Mouse (Mus musculus): ENCODE measurements around the gene Clk3.
"Not testable (repeated sequence)": the region's sequence is repeated elsewhere in the genome, so short reads cannot be mapped to it uniquely, and the experiment has no call there.

Clk3 gene

DNA sequence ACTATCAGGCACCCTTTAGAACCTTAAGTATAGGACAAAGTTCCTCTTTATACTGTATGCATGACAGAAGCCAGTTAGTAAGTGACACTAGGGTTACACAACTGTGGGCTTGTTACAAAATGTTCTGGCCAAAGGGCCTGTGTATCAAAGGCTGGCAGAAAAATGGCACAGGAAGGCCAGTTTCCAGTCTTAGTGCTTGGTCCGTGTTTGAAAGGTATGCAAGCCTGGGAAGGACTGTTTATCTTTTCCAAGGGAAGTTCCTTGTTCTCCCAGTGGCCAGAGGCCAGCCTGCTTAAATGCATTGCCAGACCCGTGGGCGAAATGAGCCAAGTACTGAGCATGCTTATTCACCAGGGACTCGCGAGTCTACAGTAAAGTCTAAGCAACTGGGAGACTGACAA, 42.3 kb downstream of the Clk3 start:
- peak; percentile 68 for DNase-seq

DNA sequence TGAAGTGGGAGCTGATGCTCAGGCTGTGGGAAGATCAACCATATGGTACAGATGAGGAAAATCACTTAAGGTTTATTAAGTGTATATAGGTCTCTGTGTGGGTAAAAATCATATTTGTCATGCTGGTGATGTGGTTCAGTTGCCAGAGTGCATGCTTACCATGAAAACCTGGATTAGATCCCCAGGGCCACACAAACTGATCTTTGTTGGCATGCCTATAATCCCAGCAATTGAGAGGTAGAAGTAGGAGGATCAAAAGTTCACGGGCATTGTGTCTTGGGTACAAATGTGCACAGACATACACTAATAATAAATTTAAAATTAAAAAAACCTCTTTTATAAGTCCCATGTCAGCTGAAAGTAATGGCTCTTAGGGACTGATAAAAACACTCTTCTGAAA, 43.3 kb downstream of the Clk3 start:
- no peak for DNase-seq

DNA sequence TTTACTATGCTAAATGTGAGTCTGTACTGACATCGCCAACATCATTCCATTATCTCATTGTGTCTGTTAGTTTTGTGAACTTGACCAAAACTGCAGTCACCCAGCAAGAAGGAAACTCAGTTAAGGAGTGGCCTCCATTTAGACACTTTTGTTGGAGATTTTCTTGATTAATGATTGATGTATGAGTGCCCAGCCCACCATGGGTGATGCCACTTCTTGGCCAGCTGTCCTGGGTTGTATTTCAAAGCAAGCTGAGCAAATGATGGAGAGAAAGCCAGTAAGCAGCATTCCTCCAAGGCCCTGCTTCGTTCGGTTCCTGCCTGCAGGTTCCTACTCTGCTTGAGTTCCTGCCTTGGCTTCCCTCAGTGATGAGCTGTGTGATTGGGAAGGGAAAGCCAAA, 44.9 kb downstream of the Clk3 start:
- no peak for DNase-seq

DNA sequence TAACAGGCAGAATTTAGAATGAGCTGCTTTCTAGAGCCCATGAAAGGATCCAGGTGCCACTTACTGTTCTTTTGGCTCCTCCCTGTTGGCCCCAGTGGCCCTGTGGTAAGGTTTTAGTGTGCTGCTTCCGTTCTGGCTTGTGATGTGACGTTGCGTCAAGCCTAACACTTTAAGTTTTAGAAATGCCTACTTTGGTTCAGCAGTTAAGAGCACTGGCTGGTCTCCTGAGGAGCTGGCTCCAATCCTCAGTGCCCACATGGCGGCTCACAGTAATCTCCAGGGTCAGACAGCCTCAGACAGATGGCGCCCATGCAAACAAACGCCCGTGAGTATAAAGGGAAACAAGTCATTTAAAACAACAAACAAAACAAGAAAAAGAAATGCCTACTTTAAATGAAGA, 47.3 kb downstream of the Clk3 start:
- no peak for DNase-seq

DNA sequence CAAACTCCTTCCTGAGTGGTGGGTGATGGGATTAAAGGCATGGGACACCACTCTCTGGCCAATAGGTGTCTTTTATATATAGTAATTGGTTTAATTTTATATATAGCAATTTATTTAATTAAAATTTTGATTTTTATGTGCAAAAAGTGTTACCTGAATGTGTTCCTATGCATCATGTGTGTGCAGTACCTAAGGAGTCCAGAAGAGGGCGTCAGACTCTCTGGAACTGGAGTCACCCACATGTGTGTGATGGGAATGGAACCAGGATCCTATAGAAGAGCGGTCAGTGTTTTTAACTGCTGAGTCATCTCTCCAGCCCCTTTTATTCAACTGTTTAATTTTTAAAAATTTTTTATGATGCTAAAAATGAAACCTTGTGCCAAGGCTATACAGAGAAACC, 53.5 kb downstream of the Clk3 start:
- no peak for DNase-seq

DNA sequence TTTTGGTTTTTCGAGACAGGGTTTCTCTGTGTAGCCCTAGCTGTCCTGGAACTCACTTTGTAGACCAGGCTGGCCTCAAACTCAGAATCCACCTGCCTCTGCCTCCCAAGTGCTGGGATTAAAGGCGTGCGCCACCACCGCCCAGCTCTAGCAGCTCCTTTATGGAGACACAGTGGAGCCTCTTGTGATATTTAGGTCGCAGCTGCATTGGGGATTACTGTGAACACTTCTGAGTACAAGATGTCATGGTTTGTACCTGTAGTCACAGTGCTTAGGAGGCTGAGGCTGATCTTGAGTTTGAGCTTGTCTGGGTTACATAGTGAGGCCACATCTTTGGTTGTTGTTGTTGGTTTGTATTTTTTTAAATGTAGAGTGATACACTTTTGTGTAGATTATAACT, 55.4 kb downstream of the Clk3 start:
- DNase-seq: not testable (repeated sequence)

DNA sequence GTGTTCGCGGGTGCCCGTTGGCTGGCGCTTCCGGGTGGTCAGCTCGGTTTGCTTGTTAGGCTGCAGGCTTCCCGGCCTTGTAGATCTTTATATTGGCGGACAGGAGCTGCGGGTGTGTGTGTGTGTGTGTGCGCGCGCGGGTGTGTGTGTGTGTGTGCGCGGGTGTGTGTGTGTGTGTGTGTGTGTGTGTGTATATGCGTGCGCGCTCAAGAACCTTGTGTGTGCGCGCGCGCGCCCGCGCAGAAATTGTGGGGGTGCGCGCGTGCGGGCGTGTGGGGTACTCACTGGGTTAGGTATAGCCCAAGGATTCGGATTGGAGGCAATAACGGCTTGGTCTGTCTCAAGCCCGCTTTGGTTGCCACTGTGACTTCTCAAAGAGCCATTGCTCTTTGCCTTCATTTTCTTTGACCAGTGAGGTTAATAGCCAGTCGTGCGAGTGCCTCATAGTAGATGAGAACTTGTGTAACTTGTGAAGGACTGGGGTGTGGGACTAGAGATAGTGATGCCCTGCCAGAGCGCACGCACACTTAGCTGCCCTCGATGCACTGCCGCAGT, 56.9 kb downstream of the Clk3 start:
- peak; percentile 58 for DNase-seq

DNA sequence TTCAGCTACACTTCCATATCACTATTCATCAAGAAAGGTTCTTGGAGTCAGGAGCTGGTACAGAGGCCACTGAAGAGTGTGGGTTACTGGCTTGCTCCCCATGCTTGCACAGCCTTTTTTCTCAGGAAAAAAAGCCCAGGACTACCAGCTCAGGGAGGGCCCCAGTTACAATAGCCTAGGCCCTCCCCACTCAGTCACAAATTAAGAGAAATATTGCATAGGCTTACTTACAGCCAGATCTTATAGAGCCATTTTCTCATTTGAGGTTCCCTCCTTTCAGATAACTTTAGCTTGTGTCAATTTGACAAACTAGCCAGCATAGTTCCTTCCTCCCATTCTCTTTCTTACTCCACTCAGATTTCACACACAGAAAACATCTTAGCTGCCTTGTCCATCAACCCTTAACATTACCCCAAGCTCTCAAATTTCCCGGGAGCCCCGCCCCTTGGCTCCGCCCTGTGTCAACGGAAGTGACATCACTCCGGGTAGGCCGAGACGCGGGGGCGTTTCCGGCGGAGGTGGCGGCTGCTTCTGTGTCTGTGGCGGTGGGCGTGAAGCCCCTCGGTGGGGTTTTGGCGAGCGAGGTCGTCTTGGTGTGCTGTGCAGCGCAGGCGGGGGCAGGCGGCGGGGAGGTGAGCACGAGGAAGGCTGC, 57.5 kb downstream of the Clk3 start, which contains the start of gene Edc3:
TSS of gene Edc3 (plus strand) at position 473 of the 652 bp plus-strand sequence.
- DNase-seq: peak; percentile 88

DNA sequence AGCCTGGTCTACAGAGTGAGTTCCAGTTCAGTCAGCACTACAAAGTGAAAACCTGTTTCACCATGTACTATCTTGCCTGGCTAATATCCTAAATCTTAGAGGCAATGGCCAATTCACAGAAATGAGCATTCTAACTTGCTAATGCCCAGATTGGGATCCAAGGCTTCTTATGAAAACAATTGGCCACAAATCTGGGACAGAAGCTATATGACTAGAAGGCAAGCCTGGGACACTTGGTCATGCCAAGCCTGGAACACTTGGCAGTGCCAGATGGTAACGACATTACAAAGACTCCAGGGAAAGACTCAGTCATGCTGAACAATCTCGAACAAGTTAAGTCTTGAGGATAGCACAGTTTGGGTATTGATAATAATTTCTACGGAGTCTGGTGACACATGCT, 59.2 kb downstream of the Clk3 start:
- no peak for DNase-seq
